Mouse (Mus musculus) layer of hippocampus, adult 9-11 months (tissue): ENCODE results near the gene Trpm3.
"Not testable (repeated sequence)": the region's sequence is repeated elsewhere in the genome, so short reads cannot be mapped to it uniquely, and the experiment has no call there.

Source experiments
- DNase-seq: peaks from one replicate; pipeline ENCODE4 v3.0.0; 2022

Trpm3 gene

DNA sequence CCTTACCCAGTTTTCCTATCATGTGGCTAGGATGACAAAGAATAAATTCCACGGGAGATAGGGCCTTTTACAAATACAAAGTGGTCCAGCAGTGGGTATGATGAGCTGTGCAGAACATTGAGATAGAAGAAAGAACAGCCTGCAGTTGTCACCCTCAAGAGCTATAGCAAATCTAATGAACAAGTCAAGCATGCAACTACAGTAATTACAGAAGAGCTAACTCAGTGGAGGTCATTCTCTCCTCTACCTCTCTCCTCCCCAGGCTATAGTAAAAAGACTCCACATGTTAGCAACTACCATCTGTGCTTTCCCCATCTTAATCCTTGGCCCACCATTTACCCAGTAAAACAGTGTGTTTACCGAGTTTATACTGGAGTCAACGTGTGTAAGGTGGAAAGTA lies 629.4 kb downstream of the Trpm3 start:
- no peak for DNase-seq

DNA sequence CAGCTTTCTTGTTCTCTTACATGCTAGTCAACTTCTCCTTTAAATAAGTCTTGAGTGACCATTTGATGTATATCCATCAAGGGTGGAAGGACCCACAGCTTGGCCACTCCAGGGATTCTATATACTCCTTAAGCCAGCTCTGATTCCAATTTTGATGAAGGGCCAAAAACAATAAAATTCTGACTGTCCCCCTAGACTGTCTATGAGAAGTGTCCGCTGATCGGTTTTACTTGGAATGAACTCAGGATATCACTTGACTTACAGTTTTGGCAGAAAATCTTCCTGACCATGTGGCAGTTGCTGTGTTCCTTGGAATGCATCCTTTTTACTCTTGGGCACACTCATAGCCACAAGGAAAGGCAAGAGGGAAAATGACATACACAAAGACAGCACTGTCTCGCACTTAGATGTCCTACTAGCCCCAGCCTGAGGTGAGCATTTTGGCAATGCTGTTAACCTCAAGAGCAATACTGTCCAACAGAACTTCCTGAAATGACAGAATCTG lies 636.4 kb downstream of the Trpm3 start:
- no peak for DNase-seq

DNA sequence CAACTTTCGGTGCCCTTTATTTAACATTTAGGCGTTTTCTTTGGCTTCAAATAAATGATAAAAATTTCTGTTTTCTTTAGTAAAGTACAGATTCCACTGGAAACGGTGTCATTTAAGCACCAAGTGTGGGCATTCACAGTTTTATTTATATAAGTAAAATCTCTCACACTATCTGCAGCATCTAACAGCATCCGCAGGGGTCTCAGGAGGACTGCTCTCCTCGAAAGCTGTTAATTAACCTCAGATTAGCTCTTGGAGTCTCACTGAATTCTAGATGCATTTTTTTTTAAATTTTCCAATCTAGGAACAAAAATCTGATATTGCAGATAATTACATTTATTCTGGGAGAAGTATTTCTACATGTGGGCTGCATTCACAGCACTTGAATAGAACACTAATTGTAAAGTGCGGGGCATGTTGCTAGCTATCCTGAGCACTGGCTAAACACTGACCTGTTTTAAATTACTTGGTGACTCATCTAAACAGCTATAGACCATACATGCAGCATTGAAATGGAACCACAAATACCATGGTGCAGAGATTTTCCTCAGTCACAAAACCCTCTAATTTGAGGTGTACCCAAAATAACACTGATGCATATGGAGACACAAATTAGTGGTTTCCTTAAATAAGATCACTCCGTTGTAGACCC lies 641.5 kb downstream of the Trpm3 start:
- DNase-seq = no peak

DNA sequence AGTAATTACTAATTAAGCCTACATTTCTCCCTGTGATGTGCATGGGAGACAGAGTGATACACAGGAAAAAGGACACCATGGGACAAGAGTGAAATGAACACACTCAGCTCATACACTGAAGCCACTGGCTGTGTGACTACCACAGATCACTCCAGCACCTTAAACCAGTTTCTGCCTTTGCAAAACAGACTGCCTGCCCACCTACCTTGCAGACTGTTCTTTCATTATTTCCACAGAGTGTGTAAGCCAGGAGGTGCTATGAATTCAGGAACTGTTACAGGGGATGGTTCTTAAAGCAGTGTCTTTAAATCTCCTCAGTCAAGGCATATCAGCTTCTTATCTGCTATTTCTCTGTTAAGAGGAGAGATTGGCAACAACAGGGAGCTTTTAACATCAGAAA lies 642.7 kb downstream of the Trpm3 start:
- no peak for DNase-seq

DNA sequence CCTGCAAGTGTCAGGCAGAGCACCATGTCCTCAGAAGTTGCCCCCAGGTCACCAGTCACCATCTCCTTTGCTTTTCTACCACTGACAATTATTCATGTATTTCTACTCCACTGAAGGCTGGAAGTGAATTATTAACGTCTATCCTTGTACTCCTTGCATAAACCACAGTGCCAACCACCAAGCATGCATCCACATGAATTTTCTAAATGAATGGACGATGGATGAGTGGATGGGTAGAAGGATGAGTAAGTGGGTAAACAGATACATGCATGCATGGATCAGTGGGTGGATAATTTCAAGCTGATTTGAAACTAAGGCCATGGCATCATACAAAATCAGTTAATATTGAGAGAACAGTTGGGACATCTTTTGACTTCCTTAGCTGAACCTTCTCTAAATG lies 644.9 kb downstream of the Trpm3 start:
- no peak for DNase-seq

DNA sequence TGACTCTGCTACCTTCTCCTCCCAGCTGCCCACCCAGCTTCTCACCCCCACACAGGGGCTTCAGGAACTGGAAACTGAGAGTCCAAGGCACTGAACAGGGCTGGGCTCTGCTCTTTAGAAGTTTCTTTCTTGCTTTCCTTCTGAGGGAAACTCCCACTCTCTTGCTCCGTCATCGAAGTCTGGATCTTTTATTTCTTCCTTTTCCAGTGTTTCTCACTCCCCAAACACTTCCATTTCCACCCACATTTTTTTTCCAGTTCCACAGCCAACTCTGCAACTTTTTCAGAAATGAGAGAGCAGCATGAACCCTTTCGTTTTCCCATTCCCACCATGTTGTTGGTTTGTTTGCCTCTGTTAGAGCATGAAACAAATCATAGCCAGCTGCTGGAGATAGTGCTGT lies 650.9 kb downstream of the Trpm3 start:
- DNase-seq = no peak

DNA sequence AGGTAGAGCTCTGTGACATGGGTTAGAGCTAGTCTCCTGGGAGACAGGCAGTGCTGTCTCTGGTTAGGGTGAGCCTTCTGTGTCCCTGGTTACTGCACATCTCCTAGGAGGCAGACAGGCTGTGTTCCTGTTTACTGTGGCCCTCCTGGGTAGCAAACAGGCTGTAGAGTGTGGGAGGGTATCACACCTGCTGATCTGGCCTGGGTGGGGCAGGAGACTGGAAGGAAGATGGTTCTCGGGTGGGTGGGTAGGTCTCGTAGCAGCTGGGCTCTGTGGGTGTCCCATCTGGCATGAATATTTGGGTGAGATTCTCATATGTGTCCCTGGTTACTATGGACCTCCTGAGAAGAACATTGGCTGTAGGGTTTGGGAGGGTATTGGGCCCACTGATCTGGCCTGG lies 658.1 kb downstream of the Trpm3 start:
- DNase-seq = peak; percentile 31

DNA sequence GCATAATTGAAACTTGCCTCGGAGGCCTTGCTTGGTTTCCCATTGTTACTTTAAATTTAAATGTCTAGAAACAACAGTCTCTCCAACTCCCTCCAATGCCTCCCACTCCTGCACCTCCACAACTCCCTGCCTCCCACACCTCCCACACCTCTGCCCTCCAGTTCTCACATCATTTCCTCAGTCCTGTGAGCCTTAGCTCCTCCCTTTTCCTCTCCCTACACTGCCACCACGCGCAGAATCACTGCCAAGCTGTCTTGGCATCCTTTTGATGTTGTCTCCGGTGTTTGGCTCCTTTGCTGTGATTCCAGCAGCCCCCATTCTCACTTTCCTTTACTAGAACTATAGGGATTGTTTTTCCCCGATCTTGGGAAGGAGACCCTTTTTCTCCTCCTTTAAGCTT lies 661.6 kb downstream of the Trpm3 start:
- DNase-seq = no peak

DNA sequence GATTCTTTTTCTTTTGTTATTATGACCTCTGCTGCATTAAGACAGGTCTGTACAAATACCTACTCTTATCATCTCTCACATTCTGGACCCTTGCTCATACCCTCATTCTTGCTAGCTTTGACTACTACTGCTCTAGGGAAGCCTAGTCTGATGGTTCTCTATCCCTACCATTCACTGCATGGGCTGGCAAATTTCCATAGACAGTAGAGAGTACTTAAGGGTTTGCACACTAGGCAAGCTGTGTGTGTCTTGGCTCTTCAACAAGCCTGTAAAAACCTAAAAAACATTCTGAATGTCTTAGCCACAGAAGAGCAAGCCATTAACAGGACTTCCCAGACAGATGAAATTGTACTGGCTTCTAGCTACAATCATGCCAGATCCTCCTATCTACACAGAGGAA lies 664.5 kb downstream of the Trpm3 start:
- DNase-seq = no peak

DNA sequence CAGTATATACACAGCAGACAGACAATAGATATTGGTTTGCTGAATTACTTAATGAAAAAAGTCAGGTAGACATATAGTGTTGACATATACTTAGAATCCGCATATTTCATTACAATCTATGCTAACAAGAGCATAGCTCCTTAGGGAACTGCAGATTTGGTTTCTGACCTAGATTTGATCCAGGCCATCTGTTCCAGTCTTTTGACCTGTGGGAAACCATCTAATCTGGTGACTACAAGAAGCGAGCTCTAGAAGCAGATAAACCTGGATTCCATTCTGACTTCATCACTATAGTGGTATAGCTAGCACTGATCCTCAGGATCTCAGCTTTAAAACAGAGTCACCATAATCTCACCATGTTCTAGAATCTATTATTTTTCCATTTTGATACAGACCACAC lies 665.5 kb downstream of the Trpm3 start:
- DNase-seq = no peak

DNA sequence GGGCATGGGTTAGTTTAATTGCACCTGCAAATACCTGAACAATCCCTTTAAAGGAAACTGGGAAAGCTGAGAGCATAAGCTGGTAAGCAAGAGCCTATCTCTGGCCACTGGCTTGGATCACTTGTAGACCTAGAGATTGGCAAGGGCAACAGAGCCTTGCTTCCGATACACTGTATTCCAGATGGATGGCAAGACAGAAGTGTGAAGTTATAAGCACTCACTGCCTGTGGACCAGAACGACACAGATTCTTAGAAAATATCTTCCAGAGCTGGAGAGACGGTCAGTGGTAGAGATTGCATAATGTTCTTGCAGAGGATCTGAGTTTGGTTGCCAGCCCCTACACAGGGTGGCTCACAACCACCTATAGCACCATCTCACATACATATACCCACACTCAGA lies 671.4 kb downstream of the Trpm3 start:
- no peak for DNase-seq

DNA sequence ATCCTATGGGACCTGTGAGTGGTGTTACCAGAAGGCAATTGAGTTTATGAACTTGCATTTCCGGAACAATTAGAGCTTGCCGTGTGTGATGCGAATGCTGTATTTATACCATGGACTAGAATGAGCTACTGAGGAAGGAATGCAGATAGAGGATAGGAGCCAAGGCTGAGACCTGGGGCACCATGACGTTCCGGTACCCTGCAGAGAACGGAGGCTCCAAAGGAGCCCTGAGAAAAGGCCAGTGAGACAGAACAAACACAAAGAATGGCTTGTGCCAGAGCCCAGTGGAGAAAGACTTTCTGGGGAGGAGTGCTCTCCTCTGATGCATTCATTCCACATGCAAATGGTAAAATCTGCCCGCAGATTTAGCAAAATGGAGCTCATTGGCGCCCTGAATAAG lies 682.9 kb downstream of the Trpm3 start:
- DNase-seq = no peak

DNA sequence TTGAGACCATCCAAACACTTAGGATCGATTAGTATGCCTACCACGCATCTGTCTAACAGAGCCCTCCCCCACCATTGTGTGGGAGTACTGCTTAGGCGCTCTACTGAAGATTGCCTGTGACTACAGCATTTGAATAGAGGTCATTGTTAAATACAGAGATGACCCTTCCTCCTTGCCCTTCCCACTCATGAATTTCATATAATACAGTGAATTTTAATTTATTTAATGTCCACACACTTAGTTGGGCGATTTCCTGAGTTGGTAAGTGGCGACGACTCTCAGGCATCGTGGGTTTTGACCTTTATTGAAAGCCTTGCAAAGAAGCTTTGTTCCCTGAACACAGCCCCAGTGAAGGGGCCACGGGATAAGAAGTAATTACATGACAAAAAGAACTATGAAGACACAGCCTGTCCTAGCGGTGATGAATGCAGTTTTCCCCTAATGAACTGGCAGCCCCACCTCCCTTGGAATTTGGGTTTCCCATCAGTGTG lies 684.7 kb downstream of the Trpm3 start:
- no peak for DNase-seq

DNA sequence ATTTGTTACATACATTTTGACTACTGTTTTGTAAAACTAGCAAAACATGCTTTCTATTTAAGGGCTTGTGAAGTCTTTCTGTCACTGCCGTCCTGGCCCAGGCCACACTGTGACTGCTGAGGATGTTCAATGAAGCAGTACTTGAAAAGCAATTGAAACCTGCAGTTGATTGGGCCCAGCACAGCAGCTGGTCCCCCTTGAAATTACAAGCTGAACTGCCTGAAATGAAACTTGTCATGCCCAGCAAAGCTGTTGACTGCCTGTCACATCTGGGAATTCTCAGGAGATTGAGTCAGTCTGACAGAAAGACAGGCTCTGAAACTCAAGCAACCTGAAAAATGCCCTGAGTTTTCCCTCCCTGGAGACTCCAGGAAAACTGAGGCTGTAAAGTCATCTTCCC lies 687.0 kb downstream of the Trpm3 start:
- DNase-seq = no peak

DNA sequence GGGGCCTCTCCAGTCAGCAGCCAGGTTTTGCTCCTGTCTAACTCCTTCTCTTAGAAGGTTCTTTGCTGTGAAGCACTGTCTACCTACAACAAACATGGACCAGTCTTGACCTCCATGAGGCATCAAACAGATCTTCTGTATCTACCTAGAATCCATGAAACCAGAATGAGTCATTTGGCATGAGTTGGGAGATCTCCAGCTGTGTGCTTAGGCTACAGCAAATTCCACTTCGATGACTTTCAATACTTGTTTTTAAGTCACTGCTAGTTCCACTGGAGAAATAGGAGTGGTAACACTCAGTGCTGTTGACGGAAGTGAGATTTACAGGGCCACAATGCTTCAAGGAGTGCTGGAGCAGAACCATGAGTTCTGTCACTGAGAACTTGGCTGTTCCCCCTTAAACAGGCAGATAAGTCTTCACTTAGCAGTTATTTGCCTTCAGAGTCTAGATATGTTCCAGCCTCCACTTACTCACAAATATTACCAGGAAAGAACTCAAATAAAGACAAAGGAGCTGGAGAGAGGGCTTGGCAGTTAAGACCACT lies 689.4 kb downstream of the Trpm3 start:
- DNase-seq = no peak

DNA sequence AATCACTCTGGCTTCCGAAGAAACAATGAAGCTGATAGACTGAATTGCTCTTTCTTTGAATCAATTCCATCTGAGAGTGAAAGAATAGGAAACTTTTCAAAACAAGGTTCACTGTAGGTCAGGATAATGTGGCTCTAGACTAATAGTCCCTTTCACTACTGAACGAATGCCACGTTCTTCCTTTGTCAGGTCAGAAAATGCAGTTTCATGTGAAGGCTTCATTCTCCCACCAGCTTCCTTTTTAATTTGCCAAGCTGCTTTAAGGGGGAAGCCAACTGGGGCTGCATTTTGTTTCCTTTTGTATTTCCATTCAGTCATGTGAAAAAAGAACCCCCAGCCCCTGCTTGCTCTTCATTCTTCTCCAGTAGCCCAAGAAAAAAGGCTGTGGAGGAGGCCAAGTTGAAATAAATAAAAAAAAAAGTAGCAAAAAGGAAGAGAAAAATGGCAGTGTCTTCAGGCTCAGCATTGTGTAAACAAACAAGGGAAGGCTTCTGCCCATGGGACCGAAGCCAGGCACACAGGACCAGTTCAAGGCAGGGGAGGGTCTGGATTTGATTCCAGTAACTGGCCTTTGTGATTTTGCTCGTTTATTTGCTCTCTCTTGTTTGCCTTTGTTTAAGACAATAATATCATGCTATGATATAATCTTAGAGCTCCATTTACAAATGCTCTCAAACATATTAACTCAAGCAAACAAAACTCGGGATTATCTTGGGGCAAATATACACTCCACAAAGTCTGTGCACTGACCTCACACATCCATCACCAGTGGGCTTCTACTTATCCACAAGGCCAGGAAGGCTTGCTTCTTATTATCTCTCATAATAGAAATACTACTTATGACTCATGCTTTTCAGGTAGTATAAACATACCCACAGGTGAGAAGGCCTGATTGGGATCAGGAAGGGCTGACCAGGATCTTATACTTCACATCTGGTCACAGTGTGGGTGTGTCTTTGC lies 702.5 kb downstream of the Trpm3 start:
- DNase-seq = no peak

DNA sequence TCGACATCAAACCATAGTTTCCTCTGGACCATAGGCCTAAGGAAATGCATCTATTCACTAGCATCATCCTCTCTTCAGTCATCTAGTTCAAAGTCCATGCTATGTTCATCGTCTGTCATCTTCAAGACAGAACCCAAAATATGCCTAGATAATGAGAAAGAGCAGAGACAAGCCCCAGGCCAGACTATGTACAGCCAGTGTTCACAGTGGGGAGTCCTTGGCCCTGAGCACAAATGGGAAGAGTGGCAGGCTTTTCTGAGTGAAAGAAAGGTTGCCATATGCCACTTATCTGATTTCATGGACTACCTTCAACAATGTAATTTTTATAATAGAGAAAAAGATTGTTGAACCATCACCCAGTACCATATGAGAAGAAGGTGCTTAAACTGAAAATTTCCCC lies 703.9 kb downstream of the Trpm3 start:
- no peak for DNase-seq

DNA sequence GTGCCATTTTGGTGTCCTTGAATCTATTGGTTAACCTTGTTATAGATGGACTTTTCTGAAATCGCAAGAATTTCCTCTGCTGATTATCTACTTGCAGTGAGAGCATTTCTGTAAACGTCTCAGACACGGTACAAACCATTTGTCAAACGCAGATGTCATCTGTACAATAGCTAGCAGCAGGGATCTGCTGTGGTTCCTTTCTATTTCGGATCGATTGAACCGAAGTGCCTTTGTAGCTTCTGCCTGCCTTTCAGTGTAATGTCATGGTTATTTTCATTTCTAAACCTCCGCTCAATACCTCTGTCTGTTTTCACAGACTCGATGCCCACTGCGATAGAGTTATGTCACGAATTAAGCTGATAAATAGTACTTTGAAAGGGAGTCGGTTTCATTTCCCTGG lies 708.9 kb downstream of the Trpm3 start:
- peak; percentile 52 for DNase-seq

DNA sequence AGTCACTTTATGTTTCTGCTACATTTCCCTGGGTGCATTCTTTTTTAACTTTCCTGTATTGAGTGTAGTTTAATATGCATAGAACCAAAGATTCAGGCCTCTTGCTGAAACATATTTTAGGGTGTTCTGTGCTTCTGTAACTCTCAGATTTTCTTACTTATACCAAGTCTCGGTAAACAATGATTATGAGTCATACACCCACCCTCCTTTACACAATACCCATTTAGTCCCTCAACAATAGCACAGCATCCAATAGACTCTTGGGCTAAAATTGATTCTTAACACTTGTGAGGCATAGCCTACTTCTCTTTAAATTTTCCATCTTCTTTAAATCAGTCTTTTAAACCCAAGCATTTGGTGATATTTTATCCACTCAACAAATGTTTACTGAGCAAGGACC lies 709.4 kb downstream of the Trpm3 start:
- no peak for DNase-seq

DNA sequence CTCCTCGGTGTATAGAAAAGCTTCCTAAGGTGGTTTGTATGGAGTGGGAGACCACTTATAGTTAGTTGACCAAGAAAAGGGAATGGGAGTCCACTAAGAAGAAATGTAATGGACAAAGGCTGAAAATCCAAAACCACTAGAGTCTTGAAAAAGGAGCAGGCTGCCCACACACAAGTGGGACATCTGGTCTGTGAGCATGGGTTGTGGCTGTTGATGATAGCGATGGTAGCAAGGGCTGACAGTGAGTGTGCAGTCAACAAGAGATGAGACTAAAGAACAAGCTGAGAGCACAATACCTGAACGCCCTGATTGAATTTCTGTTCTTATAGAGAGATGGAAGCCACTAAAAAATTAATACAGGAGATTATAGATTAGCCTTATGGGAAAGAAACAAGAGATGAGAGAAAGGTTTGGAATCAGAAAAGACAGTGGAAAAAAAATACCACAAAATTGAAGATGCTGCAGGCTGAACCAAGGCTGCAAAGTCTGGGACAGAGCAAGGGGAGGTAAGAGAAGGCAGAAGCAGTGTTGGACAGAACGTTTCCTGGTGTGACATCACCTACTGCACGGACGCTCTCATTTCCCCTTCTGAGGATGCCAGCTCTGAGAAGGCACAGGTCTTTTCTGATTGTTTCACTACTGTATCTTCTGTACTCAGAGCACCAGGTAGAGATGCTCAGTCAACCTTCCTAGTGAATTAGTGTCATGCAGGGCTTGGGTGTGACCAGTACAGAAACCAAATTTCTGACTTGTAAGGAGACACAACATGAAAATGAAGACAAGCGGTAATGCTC lies 710.1 kb downstream of the Trpm3 start:
- no peak for DNase-seq

DNA sequence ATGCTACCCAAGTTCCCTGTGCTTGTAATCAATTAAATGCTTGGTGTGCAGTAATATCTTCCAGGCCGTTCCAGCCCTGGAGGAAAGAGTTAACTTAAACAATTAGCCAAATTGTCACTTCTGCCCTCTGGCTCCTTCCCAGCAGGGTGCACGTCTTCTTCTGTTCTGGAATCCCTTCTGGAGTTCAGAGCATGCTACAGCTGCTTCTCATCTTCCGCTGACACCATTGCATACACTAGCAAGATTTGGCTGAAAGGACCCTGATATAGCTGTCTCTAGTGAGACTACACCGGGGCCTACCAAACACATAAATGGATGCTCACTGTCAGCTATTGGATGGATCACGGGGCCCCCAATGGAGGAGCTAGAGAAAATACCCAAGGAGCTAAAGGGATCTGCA lies 712.6 kb downstream of the Trpm3 start:
- not testable (repeated sequence) for DNase-seq

DNA sequence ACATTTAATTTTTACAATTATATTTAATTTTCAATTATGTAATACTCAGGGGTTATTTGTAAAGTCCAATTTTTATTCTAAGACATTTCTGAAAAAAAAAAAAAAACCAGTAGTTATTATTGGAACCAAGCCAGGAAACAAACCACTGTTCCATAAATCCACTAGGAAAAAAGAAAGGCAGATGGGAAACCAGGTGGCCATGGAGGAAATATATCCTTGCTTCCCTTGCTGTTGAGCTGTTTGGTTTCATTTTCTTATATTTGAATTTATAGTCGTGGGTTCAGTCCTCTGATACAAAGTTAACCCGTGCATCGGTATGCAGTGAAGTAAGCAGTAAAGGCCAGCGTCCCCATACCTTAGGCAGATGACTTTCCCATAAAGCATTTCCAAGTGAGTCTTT lies 720.8 kb downstream of the Trpm3 start:
- DNase-seq = peak; percentile 27

DNA sequence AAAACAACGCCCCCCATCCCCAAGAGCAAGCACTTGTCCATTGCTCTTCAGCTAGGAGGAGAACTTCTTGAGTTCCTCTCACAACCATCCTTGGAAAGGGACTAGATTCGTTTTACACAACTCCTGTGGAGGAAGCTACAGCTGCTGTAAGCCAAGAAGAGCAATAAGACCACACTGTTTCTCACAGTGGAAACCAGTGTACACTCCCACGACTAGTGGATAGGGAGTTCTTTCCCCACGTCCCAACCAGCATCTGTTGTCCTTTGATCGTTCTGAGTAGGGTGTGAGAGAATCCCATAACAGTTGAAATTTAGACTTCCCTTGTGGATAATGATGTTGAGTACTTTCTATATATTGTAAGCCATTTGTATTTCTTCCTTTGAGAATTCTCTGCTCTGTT lies 728.6 kb downstream of the Trpm3 start:
- no peak for DNase-seq
